Mouse (Mus musculus) lung, postnatal 0 days (tissue): ENCODE measurements at regions not wholly inside any gene's neighbourhood (a gene's known extent, or its start where the extent isn't known, plus 50 kb on each side); places are given as distances from the start of the nearest gene placed in this dataset.

ENCODE experiments used
- CTCF ChIP-seq: IDR thresholded peaks from 2 replicates; pipeline ENCODE4 v1.5.1; 2016; ENCODE audit warnings: antibody characterized with exemption, mild to moderate bottlenecking
- EP300 ChIP-seq: IDR thresholded peaks from 2 replicates; pipeline ENCODE4 v1.6.1; 2016; ENCODE audit warnings: antibody characterized with exemption, mild to moderate bottlenecking, control low read depth

- no peak for TF ChIP-seq EP300
- TF ChIP-seq CTCF, result no peak
Observed at GRCm38 (mm10) chr12:77699896-77700605, 462.1 kb downstream of the Fut8 start.
